Mouse (Mus musculus): ENCODE results near the gene Brinp2. TPM values are rescaled to one million over a fixed set of nuclear protein-coding genes. Genes with fewer than 3 reads are reported as not detected.

The Brinp2 gene
- polyA plus RNA-seq, 1 experiment from 2014 or later = 0.11 TPM

DNA sequence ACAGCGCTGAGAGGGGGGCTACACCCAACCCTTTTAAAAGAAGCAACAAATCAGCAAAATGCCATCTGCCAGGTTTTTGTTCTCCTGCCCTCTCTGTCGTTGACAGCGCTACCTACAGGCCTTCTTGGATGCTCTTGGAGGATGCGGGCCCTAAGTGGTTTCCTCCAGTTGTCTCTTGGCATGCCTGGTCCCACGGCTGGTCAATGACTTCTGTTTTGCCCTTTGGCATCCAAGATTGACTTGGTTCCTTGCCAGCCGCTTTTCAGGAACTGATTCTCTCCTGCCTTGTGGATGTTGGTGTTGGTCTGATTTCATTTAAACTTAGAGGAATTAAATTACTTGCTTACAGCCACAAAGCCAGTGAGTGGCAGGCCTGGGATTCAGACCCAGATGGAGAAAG is 32.8 kb downstream of the Brinp2 start:
- Histone ChIP-seq H3K4me3 (ENCODE audit: low read length) (no peak overlapping the region), H3K9ac (ENCODE audit: low read depth, low read length) (no peak overlapping the region), H3K27me3 (ENCODE audit: control insufficient read depth, insufficient read depth, low read length) (no peaks in the 10 kb centered on the region), H3K4me1 (ENCODE audit: control insufficient read depth, insufficient read depth, low read length) (no peaks in the 10 kb centered on the region), H3K9me3 (ENCODE audit: control insufficient read depth, low read length) (no peaks in the 10 kb centered on the region), H3K36me3 (ENCODE audit: control insufficient read depth, insufficient read depth, low read length) (no peaks in the 10 kb centered on the region), H3K27ac (ENCODE audit: low read depth, low read length) (no peak overlapping the region), H3K4me2 (replicated peaks; ENCODE audit: low read depth, low read length) (no peak overlapping the region)
- WGBS = 83% methylated on average over 6 of the region's 6 CpGs
- ATAC-seq (ENCODE audit: low FRiP score, low TSS enrichment) = no peak

GRCm38 (mm10) chr1:158310426-158311156 is 45.5 kb downstream of the Brinp2 start:
- Histone ChIP-seq H3K4me1 (ENCODE audit: control insufficient read depth, insufficient read depth, low read length) (no peaks in the 10 kb centered on the region), H3K4me2 (replicated peaks; ENCODE audit: low read depth, low read length) (no peak overlapping the region), H3K27ac (ENCODE audit: low read depth, low read length) (no peak overlapping the region), H3K9ac (ENCODE audit: low read depth, low read length) (no peak overlapping the region), H3K9me3 (ENCODE audit: control insufficient read depth, low read length) (no peaks in the 10 kb centered on the region), H3K4me3 (ENCODE audit: low read length) (no peak overlapping the region), H3K36me3 (ENCODE audit: control insufficient read depth, insufficient read depth, low read length) (no peaks in the 10 kb centered on the region), H3K27me3 (ENCODE audit: control insufficient read depth, insufficient read depth, low read length) (no peaks in the 10 kb centered on the region)
- no peak for ATAC-seq (ENCODE audit: low FRiP score, low TSS enrichment)
- WGBS = 79% methylated on average over 5 of the region's 5 CpGs

- no peaks in the 10 kb centered on the region for H3K36me3 ChIP-seq (ENCODE audit: control insufficient read depth, insufficient read depth, low read length)
- no peak for ATAC-seq (ENCODE audit: low FRiP score, low TSS enrichment)
- H3K27me3 ChIP-seq (ENCODE audit: control insufficient read depth, insufficient read depth, low read length) = no peaks in the 10 kb centered on the region
- H3K27ac ChIP-seq (ENCODE audit: low read depth, low read length) = no peak overlapping the region
- H3K4me1 ChIP-seq (ENCODE audit: control insufficient read depth, insufficient read depth, low read length) = no peaks in the 10 kb centered on the region
- H3K9me3 ChIP-seq (ENCODE audit: control insufficient read depth, low read length) = no peaks in the 10 kb centered on the region
- H3K9ac ChIP-seq (ENCODE audit: low read depth, low read length) = no peak overlapping the region
- WGBS = 51% methylated on average over 7 of the region's 7 CpGs
- H3K4me3 ChIP-seq (ENCODE audit: low read length) = no peak overlapping the region
- H3K4me2 ChIP-seq (replicated peaks; ENCODE audit: low read depth, low read length) = no peak overlapping the region
Measured at GRCm38 (mm10) chr1:158297042-158297441, 59.1 kb downstream of the Brinp2 start.

DNA sequence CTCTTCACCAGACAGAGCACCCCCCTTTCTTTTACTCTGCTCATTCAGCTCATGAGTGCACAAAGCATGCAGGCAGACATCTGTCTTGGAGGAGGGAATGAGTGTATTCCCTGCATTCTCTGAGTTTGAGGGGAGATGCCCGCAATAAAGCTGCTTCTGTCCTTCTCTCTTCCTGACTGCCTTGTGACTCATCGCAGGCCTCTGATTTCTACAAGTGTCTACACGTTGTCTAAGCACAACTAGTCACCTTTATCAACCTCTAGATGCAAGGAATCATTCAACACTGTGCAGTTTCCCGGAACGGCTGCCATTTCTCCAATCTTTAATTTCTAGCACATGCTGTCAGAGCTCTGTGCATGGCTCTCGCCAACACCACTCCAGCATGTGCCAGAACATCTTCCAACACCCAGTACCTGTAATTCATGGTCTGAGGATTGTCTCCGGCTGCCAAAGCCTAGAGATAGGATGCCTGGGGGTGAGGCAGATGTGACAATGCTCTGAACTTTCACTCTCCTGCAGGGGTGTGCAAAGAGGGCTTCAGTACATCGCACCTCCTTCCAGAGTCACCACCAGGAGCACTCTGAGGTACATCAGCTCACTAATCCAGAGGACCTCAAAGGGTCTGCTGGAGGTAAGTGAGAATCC is 59.7 kb downstream of the Brinp2 start:
- H3K4me3 ChIP-seq (ENCODE audit: low read length) = no peak overlapping the region
- 79% methylated on average over 8 of the region's 8 CpGs for WGBS
- H3K9ac ChIP-seq (ENCODE audit: low read depth, low read length) = no peak overlapping the region
- H3K27ac ChIP-seq (ENCODE audit: low read depth, low read length) = no peak overlapping the region
- H3K36me3 ChIP-seq (ENCODE audit: control insufficient read depth, insufficient read depth, low read length) = no peaks in the 10 kb centered on the region
- no peak for ATAC-seq (ENCODE audit: low FRiP score, low TSS enrichment)
- H3K27me3 ChIP-seq (ENCODE audit: control insufficient read depth, insufficient read depth, low read length) = no peaks in the 10 kb centered on the region
- H3K9me3 ChIP-seq (ENCODE audit: control insufficient read depth, low read length) = no peaks in the 10 kb centered on the region
- no peak overlapping the region for H3K4me2 ChIP-seq (replicated peaks; ENCODE audit: low read depth, low read length)
- H3K4me1 ChIP-seq (ENCODE audit: control insufficient read depth, insufficient read depth, low read length) = no peaks in the 10 kb centered on the region

DNA sequence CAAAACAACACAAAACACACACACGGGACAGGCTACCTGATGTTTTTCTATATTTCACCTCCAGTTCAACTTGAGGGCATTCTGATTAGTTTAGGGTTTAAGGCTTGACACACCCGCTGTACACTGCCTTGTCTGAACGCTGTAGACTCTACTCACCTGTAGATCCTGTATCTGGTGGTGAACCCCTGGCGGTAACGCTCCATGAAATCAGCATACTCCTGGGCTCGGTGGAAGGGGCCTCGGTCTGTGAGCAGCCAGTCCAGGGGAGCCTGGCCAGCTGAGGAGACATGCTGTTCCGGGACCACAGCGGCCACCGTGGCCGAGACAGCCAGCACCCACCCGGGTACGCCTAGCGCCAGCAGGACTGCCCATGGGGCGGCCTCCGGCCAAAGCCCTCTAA is 60.9 kb downstream of the Brinp2 start:
- Histone ChIP-seq H3K27ac (ENCODE audit: low read depth, low read length) (no peak overlapping the region), H3K36me3 (ENCODE audit: control insufficient read depth, insufficient read depth, low read length) (no peaks in the 10 kb centered on the region), H3K4me2 (replicated peaks; ENCODE audit: low read depth, low read length) (no peak overlapping the region), H3K4me1 (ENCODE audit: control insufficient read depth, insufficient read depth, low read length) (no peaks in the 10 kb centered on the region), H3K9ac (ENCODE audit: low read depth, low read length) (no peak overlapping the region), H3K27me3 (ENCODE audit: control insufficient read depth, insufficient read depth, low read length) (no peaks in the 10 kb centered on the region), H3K9me3 (ENCODE audit: control insufficient read depth, low read length) (no peaks in the 10 kb centered on the region), H3K4me3 (ENCODE audit: low read length) (no peak overlapping the region)
- 0 out of 2 replicates have a peak, but pooled peaks have one; percentile 28 for ATAC-seq (ENCODE audit: low FRiP score, low TSS enrichment)
- WGBS = 60% methylated on average over 16 of the region's 16 CpGs

GRCm38 (mm10) chr1:158285198-158285597 is 70.9 kb downstream of the Brinp2 start:
- H3K36me3 ChIP-seq (ENCODE audit: control insufficient read depth, insufficient read depth, low read length) = no peaks in the 10 kb centered on the region
- no peak overlapping the region for H3K4me2 ChIP-seq (replicated peaks; ENCODE audit: low read depth, low read length)
- no peak overlapping the region for H3K27ac ChIP-seq (ENCODE audit: low read depth, low read length)
- H3K4me3 ChIP-seq (ENCODE audit: low read length) = no peak overlapping the region
- no peaks in the 10 kb centered on the region for H3K27me3 ChIP-seq (ENCODE audit: control insufficient read depth, insufficient read depth, low read length)
- WGBS = 79% methylated on average over 3 of the region's 3 CpGs
- no peak for ATAC-seq (ENCODE audit: low FRiP score, low TSS enrichment)
- H3K4me1 ChIP-seq (ENCODE audit: control insufficient read depth, insufficient read depth, low read length) = no peaks in the 10 kb centered on the region
- H3K9ac ChIP-seq (ENCODE audit: low read depth, low read length) = no peak overlapping the region
- no peaks in the 10 kb centered on the region for H3K9me3 ChIP-seq (ENCODE audit: control insufficient read depth, low read length)

GRCm38 (mm10) chr1:158283869-158284268 is 72.3 kb downstream of the Brinp2 start:
- 89% methylated on average over 7 of the region's 7 CpGs for WGBS
- Histone ChIP-seq H3K36me3 (ENCODE audit: control insufficient read depth, insufficient read depth, low read length) (no peaks in the 10 kb centered on the region), H3K4me1 (ENCODE audit: control insufficient read depth, insufficient read depth, low read length) (no peaks in the 10 kb centered on the region), H3K4me3 (ENCODE audit: low read length) (no peak overlapping the region), H3K9ac (ENCODE audit: low read depth, low read length) (no peak overlapping the region), H3K27me3 (ENCODE audit: control insufficient read depth, insufficient read depth, low read length) (no peaks in the 10 kb centered on the region), H3K27ac (ENCODE audit: low read depth, low read length) (no peak overlapping the region), H3K4me2 (replicated peaks; ENCODE audit: low read depth, low read length) (no peak overlapping the region), H3K9me3 (ENCODE audit: control insufficient read depth, low read length) (no peaks in the 10 kb centered on the region)
- ATAC-seq (ENCODE audit: low FRiP score, low TSS enrichment) = no peak

- no peak for ATAC-seq (ENCODE audit: low FRiP score, low TSS enrichment)
Measured at GRCm38 (mm10) chr1:158272058-158272457, 84.1 kb downstream of the Brinp2 start.

DNA sequence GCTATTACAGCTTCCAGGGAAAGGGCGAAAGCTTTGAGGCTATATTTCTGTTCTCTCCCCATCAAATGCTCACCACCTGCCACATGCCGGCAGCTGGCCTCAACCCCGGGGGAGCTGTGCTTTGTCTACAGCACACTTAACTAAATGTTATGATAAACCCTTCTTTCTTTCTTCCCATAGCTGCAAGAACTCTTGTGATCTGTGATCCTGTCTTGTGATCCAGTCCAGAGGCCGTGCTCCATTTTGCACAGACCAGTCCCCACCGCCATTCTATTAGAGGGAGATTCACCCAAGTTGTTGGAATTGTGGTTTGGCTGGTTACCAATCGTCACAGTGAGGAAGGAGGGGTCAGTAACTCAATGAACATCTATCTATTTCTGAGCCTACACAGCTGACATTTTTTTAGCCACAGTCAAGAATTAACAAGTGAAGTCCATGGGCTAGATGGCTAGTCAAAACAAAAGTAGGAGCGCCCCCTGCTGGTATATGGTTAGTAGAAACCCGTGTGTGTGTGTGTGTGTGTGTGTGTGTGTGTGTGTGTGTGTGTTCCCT is 89.0 kb downstream of the Brinp2 start:
- H3K9me3 ChIP-seq (ENCODE audit: control insufficient read depth, low read length) = no peaks in the 10 kb centered on the region
- H3K27me3 ChIP-seq (ENCODE audit: control insufficient read depth, insufficient read depth, low read length) = no peaks in the 10 kb centered on the region
- no peak overlapping the region for H3K27ac ChIP-seq (ENCODE audit: low read depth, low read length)
- 30% methylated on average over 8 of the region's 8 CpGs for WGBS
- no peak overlapping the region for H3K4me2 ChIP-seq (replicated peaks; ENCODE audit: low read depth, low read length)
- H3K4me3 ChIP-seq (ENCODE audit: low read length) = no peak overlapping the region
- H3K4me1 ChIP-seq (ENCODE audit: control insufficient read depth, insufficient read depth, low read length) = no peaks in the 10 kb centered on the region
- no peaks in the 10 kb centered on the region for H3K36me3 ChIP-seq (ENCODE audit: control insufficient read depth, insufficient read depth, low read length)
- no peak overlapping the region for H3K9ac ChIP-seq (ENCODE audit: low read depth, low read length)
- ATAC-seq (ENCODE audit: low FRiP score, low TSS enrichment) = peak; percentile 64; the same call in 1 of the 2 replicates

More at GRCm38 (mm10) chr1:158272058-158272457, 84.1 kb downstream of the Brinp2 start:
- H3K27ac ChIP-seq (ENCODE audit: low read depth, low read length) = no peak overlapping the region
- no peak overlapping the region for H3K4me2 ChIP-seq (replicated peaks; ENCODE audit: low read depth, low read length)
- H3K9me3 ChIP-seq (ENCODE audit: control insufficient read depth, low read length) = no peaks in the 10 kb centered on the region
- no peaks in the 10 kb centered on the region for H3K36me3 ChIP-seq (ENCODE audit: control insufficient read depth, insufficient read depth, low read length)
- H3K4me1 ChIP-seq (ENCODE audit: control insufficient read depth, insufficient read depth, low read length) = no peaks in the 10 kb centered on the region
- no peak overlapping the region for H3K4me3 ChIP-seq (ENCODE audit: low read length)
- no peaks in the 10 kb centered on the region for H3K27me3 ChIP-seq (ENCODE audit: control insufficient read depth, insufficient read depth, low read length)
- WGBS = 85% methylated on average over 9 of the region's 9 CpGs
- no peak overlapping the region for H3K9ac ChIP-seq (ENCODE audit: low read depth, low read length)

All from kidney, embryonic 14.5 days (tissue).